Mouse (Mus musculus) bone marrow macrophage, adult 2 months (primary cell): ENCODE measurements around the gene Herc1.

ENCODE experiments used
- CTCF ChIP-seq: IDR thresholded peaks from 2 replicates; pipeline ENCODE4 v1.5.1; 2012; ENCODE audit warnings: low read depth, mild to moderate bottlenecking, low read length, moderate library complexity
- POLR2A ChIP-seq: IDR thresholded peaks from 2 replicates; pipeline ENCODE4 v1.6.1; 2012; ENCODE audit warnings: mild to moderate bottlenecking, low read depth, low read length, borderline replicate concordance

- no peak for TF ChIP-seq CTCF
- no peak for TF ChIP-seq POLR2A
Measured at GRCm38 (mm10) chr9:66423492-66423891, 73.2 kb downstream of the Herc1 start.
